Mouse (Mus musculus) right cerebral cortex, postnatal 10 days (tissue): ENCODE measurements around the gene Chrna1.

Experiments
- DNase-seq, 2 experiments: peaks; one replicate each; pipeline ENCODE4 v3.0.0; 2021; ENCODE audit warnings: low spot score in 2 of 2

Chrna1 gene

DNA sequence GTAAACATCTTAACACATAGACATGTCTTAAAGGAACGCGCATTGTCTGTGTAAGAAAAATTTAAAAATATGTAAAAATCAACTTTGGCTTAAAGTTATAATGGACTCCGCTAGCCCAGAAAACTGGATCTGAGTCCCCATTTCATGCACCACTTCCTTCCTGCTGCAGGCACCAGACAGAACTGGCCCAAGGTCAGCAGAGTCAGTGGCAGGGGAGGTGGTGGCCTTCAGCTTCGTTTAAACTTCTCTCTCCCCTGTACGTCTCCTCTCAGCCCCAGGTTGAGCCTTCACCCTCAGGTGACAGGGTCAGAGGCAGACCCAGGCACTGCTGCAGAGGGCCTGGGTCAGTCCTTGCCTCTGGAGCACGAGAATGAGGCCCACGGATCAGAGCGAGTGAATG is 57.2 kb downstream of the Chrna1 start:
- DNase-seq = no peak

- no peak for DNase-seq
Observed at GRCm38 (mm10) chr2:73522336-73522735, 57.8 kb downstream of the Chrna1 start.

DNA sequence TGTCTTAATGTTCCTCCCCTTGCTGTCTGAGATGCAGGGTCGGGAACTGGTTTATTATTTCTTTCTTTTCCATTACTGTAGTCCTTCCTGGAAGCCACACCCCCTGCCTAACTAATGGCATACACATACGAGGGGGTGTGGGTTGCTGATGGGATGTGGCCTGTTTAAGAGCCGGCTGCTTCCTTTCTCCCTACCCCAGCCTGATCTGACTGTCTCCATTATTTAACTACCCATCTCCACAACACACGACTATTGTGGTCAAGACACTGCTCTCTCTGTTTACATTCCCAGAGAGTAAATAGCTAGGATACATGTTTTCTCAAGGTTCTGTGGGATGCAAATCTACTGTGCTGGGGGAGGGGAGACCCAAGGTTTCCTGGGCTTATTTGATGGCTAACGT is 58.4 kb downstream of the Chrna1 start:
- no peak for DNase-seq

DNA sequence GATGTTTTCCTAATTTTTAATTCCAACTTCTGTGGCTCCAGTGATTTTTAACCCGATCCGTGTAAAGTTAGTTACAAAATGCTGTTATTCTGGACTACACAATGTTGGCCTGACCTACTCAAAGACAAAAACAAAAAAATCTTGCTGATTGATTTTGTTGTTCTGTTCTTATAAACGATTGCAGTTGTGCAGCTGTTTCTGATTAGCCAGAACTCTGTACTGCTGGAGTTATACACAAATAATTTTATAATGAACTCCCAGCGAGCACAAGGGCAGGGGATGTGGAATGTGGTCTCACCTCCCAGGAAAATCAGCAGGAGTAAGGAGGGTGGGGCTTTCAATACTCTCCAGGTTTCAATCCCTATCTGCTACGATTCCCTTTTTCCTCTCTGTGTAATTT is 61.2 kb downstream of the Chrna1 start:
- no peak for DNase-seq

DNA sequence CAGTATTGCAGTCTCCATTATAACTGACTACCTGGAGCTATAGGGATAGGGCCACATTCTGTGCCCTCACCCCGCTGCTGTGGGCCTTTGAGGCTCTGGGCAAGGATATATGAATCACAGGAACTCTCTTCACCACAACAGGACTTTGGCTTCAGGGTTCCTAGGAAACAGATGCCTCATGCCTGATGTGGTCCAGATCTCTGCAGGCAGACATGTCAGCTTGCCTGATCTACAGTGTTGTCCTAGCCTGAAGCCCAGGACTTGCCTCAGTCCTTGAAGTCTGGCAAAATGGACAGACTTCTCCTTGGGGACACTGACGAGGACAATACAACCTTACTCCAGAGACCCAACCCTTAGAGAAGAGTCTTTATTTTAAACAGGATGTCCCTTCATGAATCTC is 61.8 kb downstream of the Chrna1 start:
- no peak for DNase-seq

DNA sequence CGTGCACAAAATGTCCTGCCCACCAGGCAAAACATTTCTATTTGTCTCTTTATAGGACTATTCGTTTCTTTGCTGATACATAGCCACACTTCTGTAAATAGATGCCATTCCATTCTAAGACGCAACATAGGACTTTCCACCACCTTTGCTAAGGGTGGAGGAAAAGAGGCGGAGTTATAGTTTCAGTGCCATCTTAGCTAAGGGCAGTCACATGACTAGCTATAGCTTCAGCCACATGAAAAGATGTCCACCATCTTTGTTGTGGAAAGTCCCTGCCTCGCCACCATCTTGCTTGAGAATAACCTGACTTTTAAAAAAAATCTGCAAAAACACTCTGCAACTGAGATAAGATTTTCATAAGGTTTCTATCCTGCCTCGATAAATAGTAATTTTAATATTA is 66.0 kb downstream of the Chrna1 start:
- DNase-seq = no peak
